Mouse (Mus musculus) naive thymus-derived CD4-positive, alpha-beta T cell, adult 2 months (primary cell): ENCODE results near the gene Hmx3.

Source experiments
- DNase-seq: peaks from one replicate; pipeline ENCODE4 v3.0.0-alpha.2; 2011; ENCODE audit warnings: low read depth

Gene Hmx3

DNA sequence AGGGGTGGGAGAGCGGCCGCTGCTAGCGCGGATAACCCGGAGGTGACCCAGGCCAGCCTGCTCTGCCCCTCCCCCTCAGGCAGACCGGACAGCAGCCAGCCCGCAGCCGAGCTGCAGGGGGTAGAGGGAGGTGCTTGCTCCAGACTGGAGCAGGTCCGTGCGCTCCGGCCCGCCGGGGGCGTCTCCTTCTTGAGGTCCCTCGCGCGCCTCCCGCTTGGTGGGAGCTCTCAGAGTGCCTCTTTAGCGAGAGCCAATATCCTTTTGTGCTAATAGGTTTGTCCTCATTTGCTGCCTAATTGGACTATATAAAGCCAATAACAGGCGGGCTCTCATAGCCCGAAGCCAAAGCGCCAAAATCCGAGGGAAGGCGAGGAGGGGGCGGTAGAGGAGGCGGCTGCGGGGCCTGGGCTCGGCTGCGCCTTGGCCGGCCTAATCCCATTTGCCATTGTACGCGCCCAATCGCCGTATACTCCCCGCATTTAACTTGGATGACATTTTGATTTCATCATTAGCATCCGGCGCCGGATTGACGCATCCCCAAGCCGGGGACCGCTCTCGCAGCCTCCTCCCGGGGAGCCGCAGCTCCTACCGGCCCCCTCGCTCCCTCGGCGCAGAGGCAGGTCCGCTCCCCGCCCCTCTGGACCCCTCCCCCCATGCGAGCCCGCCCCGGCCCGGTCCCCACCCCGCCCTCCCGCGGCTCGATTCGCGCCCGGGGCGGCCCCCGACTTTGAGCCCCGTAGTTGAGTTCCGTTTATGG, at the start of gene Hmx3:
Gene Hmx3, plus strand, starts transcription at position 753 of the 757 bp plus-strand sequence.
- DNase-seq = no peak

DNA sequence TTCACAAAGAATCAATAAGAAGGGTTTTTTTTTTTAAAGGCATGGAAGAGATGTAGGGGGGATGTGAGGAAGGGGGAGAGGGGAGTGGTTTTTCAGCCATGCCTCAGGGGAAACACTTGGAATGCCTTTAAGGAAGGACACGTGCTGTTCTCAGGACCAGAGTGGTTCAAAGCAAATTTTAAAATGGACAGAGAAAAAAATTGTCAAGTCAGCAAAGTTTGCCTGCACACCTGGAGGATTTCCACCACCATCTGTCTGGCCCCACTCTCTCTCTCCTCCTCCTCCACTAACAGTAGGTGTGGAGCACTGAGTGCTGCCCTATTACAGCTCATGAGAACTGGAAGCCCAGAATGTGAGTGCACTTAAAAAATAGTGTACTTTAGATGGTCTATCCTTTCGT, 38.9 kb upstream of the Hmx3 start:
- DNase-seq = no peak

DNA sequence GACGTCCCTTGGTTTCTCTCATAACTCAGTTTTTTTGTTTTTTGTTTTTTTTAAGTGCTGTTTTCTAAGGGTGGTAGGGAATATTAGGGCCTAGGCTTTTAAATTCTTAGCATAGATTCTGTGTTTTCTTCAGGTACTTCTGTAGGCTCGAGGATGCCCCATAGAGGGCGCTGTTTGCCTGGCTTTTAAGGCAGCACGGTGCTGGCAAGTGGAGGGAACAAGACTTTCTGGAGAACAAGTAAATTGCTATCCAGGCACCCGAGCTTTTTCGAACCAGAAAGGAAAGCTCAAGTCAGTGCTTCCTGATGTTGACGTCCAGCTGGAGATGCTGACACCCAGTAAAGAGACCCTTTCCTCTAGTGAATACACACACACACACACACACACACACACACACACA, 2.7 kb upstream of the Hmx3 start:
- peak; percentile 72 for DNase-seq

DNA sequence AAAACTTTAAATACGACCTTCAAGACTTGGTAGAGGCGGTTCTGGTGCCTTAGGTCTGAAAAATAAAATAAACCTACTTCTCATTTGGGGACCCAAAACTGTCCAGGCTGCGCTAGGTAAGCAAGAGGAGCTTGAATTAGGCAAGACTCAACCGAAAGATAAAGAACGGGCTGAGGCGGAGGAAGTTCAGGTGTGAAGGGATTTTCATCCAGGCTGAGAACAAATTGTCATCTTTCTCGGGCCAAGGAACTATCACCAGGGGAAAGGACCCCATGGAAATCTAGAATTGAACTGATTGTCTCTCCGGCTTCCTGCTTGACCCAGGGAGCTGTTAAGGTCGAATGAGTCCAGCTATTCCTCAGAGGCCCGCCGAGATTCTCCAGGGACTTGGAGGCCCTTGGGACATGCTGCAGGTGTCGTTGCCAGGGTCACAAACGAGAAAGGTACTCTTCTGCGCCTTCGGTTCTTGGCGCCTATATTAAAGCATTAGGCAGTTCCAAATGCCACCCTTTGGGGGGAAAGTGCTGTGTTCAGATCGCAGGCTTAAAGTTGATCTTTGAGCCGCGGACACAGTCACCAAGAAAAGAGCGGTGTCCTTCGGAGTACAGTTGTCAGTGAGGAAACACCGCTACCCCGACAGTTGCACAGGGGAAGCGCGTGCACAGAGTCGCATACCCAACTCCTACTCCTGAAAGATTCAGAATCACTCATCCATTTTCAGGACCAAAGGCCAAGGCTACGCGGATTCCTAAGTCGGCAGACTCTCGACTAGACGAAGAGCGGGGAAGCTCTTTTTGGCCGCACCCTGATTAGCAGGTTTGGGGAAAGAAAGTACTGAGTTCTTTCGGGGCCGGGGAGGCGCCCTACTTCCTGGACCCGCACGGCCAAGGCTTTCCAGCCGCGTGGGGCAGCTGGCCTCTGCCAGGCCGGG, 1.2 kb upstream of the Hmx3 start:
- DNase-seq = no peak

DNA sequence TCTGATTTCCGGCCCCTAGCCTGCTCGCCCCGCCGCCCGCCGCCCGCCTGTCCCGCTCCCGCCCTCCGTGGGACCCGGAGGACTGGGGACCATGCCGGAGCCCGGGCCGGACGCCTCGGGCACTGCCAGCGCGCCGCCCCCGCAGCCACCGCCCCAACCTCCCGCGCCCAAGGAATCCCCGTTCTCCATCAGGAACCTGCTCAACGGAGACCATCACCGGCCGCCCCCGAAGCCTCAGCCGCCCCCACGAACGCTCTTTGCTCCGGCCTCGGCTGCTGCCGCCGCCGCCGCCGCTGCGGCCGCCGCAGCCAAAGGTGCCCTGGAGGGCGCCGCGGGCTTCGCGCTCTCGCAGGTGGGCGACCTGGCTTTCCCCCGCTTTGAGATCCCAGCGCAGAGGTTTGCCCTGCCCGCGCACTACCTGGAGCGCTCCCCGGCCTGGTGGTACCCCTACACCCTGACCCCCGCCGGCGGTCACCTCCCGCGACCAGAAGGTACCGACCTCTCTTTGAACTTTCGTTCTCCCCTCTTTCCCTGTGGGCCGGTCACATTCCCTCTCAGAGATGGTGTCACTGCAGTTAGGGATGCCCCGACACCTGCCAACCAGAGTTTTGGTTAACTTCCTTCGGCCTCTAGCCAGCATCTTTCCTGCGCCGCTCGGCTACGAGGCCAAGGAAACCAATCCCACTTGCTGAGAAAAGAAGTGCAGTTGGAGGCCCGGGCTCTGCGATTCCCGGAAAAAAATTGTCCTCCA, 380 bp downstream of the Hmx3 start:
- no peak for DNase-seq

DNA sequence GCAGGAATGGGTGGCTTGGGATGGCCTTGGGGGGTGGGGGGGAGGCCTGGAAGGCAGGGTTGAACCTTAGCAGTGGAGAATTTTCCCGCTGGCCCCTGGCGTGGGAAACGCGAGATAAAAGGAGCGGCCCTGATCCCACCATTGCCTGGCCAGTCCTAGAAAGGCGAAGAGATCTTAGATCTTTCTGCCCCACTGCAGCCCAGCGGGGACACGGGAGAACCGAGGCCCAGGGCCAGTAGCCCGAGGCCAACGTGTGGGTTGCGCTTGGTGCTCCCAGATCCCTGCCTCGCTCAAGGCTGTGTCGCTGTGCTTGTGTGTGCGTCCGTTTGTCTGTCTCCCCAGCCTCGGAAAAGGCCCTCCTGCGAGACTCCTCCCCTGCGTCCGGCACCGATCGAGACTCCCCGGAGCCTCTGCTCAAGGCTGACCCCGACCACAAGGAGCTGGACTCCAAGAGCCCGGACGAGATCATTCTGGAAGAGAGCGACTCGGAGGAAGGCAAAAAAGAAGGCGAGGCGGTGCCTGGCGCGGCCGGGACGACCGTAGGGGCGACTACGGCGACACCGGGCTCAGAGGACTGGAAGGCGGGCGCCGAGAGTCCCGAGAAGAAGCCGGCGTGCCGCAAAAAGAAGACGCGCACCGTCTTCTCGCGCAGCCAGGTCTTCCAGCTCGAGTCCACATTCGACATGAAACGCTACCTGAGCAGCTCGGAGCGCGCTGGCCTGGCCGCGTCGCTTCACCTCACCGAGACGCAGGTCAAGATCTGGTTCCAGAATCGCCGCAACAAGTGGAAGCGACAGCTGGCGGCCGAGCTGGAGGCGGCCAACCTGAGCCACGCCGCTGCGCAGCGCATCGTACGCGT, 1.2 kb downstream of the Hmx3 start:
- no peak for DNase-seq

DNA sequence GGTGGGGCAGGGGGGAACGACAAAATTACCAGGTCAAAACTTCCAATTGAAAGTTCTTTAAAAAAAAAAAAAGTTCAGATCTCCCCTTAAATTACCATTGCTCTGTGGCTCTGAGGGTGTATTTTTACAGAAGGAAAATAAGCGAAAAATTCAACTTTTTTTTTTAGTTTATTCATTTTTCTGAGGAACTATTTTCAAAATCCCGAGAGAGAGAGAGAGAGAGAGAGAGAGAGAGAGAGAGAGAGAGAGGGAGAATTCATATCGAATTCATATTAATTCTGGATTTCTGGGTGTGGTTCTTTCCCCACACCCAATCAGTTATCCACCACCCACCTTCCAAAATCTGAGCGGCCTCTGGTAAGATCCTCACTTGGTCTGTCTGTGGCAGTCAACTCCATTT, 2.2 kb downstream of the Hmx3 start:
- DNase-seq = no peak

DNA sequence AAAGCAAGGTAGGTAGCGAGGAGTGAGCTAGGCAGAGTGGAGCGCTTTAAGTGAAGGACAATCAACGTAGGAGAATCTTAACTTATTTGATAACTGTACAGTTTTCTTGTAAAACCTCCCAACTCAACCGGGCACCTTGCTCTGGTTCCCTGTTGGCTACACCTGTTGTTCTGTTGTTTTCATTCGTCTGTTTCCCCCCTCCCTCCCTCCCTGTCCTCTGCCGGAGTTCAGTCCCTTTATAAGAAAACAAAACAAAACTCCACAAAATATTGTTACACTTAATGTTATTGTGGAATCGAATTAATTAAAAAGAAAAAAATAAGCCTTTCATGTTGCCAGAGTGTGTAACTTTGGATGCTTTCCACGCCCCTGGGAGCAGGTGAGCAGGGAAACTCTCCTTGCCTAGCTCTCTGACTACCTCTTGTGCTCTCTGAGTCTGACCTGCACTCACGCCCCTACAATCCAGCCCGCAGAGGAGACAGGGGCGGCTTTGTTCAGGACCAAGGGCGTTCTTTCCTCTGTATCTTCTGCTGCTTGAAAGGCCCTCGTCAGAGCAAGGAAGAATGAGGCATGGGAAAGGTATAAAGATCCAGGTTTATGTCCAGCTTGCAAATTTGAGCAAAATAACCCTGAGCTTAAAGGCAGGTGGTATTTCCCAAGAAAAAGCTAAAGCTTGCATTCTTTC, 3.2 kb downstream of the Hmx3 start:
- no peak for DNase-seq

DNA sequence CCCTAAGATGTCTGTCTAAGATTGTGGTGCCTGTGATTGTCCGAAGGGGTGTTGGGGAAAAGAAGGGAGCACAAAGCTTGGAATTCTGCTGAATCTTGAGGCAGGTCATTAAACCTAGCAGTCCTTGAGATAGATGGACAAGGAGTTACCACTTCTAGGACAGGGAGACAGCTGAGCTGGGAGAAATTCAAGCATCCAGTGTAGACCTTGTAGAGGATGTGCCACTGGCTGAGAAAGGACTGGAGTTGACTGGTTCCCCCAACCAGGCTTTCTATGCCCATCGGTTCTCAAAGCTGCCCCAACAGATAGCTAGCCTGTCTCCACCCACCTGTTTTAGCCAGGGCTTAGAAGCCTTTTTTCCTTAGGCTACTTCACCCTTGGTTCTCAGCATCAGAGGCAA, 3.8 kb downstream of the Hmx3 start:
- no peak for DNase-seq

DNA sequence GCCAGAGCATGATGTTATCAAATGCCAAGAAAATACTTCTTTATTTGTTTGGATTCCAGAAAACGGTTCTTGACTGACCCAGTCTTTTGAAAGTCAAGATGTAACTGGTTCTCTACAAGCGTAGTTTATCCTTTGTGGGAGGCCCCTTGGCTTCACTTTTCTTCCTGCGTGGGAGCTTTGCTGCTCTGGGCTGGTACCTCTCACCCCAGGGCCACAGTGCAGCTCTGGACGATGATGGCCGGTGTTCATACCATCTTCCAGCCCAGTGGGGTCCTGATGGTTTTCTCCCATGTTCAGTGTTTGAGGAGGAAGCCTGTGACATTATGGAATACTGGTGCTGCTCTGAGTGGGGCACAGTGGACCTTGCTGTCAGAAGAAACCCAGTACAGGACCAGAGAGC, 4.8 kb downstream of the Hmx3 start:
- no peak for DNase-seq

DNA sequence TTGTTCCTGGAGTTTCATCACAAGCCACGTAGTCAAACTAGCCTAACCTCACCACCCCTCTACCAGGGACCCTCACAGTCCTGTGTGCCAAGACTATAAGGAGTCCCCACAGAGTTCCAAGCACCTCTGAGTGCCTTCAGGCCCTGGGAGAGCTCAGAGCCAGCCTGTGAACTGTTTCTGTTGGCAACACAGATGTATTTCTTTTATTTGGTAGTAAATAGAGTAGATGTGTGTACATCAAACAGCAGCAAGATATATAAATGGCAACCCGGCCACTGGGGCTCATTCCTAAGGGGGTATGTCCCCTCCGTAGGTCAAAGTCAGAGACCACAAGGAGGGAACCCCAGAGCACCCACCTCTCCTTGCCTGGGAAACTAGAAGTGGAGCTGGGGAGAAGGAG, 5.8 kb downstream of the Hmx3 start, which contains the start of gene Hmx2:
Gene Hmx2, plus strand, starts transcription at position 301 of the 400 bp plus-strand sequence.
- DNase-seq = no peak

DNA sequence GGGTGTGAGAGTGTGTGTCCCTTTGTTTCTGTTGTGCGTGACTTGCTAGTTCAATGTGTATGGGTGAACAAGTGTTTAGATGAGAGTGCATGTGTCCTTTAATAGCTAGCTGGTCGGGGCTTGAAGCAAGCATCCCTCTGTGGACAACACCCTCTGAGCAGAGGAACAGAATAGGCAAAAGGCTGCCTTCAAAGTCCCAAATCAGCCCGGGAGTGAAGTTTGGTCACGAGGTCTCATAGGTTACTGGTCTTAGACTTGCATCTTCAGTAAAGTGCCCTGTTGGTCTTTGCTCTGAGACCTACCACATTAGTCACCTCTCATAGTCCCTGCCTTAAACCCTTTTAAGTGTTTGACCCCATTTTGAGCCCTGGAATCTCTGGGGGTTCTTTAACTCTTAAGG, 8.8 kb downstream of the Hmx3 start:
- DNase-seq = no peak

DNA sequence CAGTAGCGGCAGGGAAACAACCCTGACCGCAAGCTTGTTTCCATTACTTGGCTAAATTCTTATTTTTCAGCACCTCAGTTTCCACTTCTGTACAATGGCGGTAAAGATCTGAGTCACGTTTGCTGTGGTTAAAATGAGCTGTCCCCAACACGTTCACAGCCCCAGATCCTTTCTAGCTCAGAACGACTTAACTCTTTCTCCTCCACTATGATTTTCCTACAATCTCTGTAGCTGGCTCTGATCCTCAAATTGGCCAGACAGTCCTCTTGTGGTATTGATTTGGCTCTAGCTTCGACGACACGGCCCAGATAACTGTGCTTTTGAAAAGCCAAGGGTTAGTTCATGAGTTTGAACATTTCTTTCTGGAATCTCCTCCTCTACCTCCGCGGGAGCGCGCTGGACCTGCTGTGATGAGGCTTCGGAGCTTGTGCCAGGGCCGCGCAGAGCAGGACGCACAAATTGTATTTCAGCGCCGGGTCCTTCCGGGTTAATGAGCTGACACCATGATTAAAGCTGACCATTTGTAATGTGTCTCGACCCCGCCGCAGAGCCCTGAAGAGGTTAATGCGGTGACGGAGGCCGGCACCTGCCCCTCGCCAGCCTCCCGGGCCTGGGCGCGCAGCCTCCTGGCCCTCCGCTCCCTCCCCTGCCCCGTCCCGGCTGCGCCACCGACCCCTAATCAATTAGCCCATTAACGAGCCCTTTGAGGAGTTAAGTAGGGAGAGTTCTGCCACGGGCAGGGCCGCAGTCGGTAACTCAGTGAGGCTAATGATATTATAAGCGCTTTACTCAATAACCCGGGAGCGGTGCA, 9.5 kb downstream of the Hmx3 start:
- no peak for DNase-seq

DNA sequence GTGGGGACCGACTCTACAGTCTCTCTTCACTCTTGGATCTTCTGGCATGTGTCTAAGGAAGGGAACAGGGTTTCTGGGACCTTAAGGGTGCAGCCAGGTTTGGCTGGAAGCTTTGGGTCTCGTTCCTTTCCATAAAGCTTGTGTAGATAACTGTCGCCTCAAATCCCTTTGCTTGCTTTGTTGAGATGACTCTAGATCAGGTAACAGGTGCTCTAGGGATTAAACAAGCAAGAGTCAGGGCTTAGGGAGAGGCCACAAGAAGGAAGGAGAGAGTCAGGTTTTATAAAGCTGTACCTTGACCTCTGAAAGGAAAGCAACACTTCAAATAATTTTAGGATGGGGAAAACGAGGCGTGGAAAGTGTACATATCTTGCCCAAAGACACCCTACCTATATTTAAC, 10.1 kb downstream of the Hmx3 start:
- no peak for DNase-seq

DNA sequence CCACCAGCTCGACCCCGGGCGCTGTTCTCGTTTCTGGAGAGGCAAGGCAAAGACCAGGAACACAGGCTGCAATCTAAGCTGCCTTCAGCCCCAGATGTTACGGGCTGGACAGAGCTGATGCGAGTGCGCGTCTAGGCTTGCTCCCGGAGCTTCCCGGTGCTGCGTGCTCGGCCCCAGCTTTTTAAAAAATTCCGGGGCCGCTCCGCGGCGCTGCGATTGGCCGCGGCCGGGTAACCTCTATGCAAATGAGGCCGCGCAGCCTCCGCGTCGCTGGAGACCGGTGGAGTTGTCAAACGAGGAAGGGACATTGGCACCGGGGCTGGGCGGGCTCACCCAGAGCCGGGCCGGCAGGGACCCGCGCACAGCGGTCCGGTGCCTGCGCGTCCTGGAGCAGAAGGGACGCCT, 11.1 kb downstream of the Hmx3 start:
- peak; percentile 44 for DNase-seq

DNA sequence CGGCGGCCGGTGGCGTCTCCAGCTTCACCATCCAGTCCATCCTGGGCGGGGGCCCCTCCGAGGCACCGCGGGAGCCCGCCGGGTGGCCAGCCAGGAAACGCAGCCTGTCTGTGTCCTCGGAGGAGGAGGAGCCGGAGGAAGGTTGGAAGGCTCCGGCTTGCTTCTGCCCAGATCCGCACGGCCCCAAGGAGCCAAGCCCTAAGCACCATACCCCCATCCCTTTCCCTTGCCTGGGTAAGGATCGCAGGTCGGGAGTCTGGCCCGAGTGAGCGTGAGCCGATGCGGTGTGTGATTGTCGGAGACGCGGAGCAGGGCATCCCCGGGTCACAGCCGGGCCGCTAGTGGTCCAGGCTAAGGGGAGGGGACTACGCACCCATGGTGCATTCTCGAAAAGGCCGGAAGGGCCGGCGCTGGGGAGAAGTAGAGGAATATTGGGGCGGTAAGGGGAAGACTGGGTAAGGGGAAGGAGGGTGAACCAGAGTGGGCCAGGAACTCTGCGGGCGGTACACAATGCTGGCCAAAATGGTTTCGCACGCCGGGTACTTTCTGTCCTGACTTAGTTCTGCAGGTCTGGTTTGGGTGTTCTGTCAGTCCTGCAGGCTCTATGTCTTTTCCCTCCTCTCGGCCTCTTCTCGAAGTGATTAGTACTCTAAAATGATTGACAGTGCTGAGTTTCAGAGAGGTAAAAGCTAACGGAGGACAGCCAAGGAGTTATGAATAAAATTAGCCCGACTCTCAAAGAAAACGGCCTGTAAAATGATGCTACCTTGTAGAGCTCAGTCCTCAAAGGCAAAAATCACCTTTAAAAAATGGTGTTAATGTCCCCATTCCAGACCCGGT, 11.9 kb downstream of the Hmx3 start:
- peak; percentile 36 for DNase-seq

DNA sequence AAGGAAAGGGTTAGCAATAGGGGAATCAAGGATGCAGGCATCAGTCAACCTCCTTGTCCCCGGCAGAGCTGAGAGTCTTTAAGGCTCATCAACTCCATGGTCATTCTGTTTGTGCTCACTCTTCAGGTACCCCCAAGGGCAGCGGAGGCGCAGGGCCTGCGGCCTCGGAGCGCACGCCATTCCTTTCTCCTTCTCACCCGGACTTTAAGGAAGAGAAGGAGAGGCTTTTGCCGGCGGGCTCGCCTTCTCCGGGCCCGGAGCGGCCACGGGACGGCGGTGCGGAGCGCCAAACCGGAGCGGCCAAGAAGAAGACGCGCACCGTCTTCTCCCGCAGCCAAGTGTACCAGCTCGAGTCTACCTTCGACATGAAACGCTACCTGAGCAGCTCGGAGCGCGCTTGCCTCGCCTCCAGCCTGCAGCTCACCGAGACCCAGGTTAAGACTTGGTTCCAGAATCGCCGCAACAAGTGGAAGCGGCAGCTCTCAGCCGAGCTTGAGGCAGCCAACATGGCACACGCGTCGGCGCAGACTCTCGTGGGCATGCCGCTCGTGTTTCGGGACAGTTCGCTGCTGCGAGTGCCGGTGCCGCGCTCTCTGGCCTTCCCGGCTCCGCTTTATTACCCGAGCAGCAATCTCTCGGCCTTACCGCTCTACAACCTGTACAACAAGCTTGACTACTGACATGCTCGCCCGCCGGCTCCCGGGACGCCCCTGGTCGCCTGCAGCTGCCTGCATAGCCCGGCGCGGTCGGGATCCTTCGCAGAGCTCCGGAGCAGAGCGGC, 12.8 kb downstream of the Hmx3 start:
- peak; percentile 62 for DNase-seq

DNA sequence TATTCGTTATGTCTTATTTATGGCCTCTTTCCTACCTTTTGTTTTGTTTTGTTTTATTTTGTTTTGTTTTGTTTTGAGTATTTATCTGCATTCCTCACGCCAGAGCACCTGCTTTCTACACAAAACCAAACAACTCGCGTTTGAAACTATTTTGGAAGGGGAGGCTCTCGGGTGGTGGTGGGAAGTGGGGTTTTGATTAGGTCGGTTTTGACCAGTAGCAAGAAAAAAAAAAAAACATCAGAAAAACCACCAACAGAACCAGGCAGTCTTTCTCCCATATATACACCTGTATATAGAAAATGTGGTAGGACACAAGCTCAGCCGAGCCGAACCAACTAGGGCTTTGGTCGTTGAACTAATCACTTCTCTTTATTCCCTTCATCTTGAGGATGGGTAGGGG, 13.4 kb downstream of the Hmx3 start:
- DNase-seq = no peak
